Mouse (Mus musculus): ENCODE results near the gene Ddx39b. TPM values are rescaled to one million over a fixed set of nuclear protein-coding genes. Genes with fewer than 3 reads are reported as not detected.
A peak's percentile ranks its signal among the peaks of the same experiment; 100 is the strongest.

The Ddx39b gene
- polyA plus RNA-seq, 1 experiment: 206 TPM

DNA sequence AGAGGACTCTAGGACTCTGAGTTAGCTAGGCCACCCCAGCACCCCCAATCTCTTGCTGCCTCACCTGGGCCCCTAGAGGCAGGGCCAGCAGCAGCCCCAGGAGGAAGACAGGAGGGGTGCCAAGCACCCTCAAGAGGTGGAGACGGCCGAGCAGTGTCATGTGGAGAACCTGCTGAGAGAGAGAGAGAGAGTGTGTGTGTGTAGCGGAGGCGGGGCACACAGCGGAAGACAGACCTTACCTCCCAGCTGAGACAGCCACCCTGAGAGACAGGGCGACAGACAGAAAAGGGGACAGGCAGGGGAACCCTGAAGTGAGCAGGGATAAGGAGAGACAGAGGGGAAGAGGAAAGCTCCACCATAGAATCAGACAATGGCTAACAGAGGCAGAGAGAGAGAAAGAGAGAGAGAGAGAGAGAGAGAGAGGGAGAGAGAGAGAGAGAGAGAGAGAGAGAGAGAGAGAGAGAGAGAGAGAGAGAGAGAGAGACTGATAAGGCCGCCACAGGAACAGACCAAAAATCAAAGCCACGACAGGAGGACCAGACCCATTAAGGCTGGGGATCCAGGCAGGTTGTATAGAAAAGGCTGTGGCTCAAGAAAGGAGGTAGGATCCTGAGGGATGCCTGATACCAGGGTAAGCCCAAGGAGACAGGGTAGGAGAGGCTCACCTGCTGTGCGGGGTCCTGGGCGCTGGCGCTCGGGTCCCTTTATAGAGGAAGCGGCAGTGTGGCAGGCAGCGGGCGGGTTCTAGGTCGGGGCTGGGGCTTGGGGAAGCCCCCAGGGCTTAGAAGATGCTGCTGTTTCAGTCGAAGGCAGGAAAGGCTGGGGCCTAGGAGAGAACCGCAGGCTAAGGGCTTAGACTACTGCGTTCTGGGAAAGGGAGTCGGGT is 36.8 kb upstream of the Ddx39b start, which contains the start of gene Lta:
Lta (minus strand) TSS at position 858 of the 886 bp plus-strand sequence.
- no peak within 1 kb of the TSS for H3K27ac ChIP-seq (ENCODE audit: insufficient read depth, low read depth, low read length)
- H3K4me3 ChIP-seq (ENCODE audit: insufficient read depth, low read depth, low read length): no peak within 1 kb of the TSS
- H3K4me1 ChIP-seq (ENCODE audit: control insufficient read depth, insufficient read depth, low read length): no peaks in the 10 kb centered on the region
- TF ChIP-seq POLR2A (IDR thresholded peaks at IDR 0.05; ENCODE audit: low read depth, low read length) (no peak), CTCF (conservative IDR thresholded peaks at IDR 0.05; ENCODE audit: insufficient read depth, insufficient read length, low read depth, low read length) (no peak)
- 64% methylated on average over 20 of the region's 20 CpGs for WGBS
- no peaks in the 10 kb centered on the region for H3K36me3 ChIP-seq (ENCODE audit: control insufficient read depth, insufficient read depth, low read length)
- DNase-seq: no peak
- no peaks in the 10 kb centered on the region for H3K27me3 ChIP-seq (replicated peaks; ENCODE audit: control insufficient read depth, insufficient read depth, low read length)

DNA sequence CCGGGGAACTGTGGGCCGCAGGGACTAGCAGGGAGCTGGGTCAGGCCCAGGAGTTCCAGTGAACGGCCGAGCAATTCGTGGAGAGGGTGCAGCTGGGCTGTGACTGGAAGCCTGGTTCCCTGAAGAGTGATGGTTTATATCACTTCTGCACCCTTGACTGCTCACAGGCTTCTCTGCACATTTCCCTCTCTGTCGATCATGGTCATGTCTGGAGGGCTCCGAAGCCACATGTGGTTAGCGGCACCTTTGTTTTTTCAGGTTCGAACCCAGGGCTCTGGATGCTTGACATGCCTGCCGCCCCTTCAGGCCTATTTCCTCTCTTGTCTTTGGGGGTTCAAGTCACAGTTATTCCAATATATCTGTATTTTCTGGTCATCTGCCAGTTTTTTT is 36.2 kb upstream of the Ddx39b start:
- Histone ChIP-seq H3K4me1 (ENCODE audit: control insufficient read depth, insufficient read depth, low read length) (no peaks in the 10 kb centered on the region), H3K27ac (ENCODE audit: insufficient read depth, low read depth, low read length) (no peak overlapping the region), H3K27me3 (replicated peaks; ENCODE audit: control insufficient read depth, insufficient read depth, low read length) (no peaks in the 10 kb centered on the region), H3K36me3 (ENCODE audit: control insufficient read depth, insufficient read depth, low read length) (no peaks in the 10 kb centered on the region), H3K4me3 (ENCODE audit: insufficient read depth, low read depth, low read length) (no peak overlapping the region)
- 47% methylated on average over 10 of the region's 10 CpGs for WGBS
- TF ChIP-seq POLR2A (IDR thresholded peaks at IDR 0.05; ENCODE audit: low read depth, low read length): no peak
- TF ChIP-seq CTCF (conservative IDR thresholded peaks at IDR 0.05; ENCODE audit: insufficient read depth, insufficient read length, low read depth, low read length): no peak
- DNase-seq: no peak

GRCm38 (mm10) chr17:35209785-35210535 is 31.6 kb upstream of the Ddx39b start:
- no peak for DNase-seq
- Histone ChIP-seq H3K36me3 (ENCODE audit: control insufficient read depth, insufficient read depth, low read length) (no peaks in the 10 kb centered on the region), H3K4me3 (ENCODE audit: insufficient read depth, low read depth, low read length) (no peak overlapping the region), H3K27ac (ENCODE audit: insufficient read depth, low read depth, low read length) (no peak overlapping the region), H3K4me1 (ENCODE audit: control insufficient read depth, insufficient read depth, low read length) (no peaks in the 10 kb centered on the region), H3K27me3 (replicated peaks; ENCODE audit: control insufficient read depth, insufficient read depth, low read length) (no peaks in the 10 kb centered on the region)
- TF ChIP-seq CTCF (conservative IDR thresholded peaks at IDR 0.05; ENCODE audit: insufficient read depth, insufficient read length, low read depth, low read length) (no peak), POLR2A (IDR thresholded peaks at IDR 0.05; ENCODE audit: low read depth, low read length) (no peak)
- WGBS: 77% methylated on average over 12 of the region's 12 CpGs

DNA sequence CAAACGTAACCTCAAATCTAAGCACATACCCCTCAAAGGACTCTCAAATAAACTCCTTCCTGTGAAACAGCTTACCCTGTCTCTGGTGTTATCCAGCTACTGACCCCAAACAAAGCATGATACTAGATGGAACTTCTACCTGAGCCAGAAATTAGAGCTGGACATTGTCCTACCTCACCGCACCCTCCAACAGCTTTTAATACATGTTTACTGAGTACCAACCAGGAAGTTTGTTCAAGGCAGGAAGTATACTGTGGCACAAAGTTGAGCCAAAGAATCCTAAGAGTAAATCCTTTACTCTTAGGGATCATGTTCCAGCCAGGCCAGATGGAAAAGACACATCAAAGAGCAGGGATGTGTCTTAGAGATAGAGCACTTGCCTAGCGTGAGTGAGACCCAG is 31.0 kb upstream of the Ddx39b start:
- Histone ChIP-seq H3K27ac (ENCODE audit: insufficient read depth, low read depth, low read length) (no peak overlapping the region), H3K4me1 (ENCODE audit: control insufficient read depth, insufficient read depth, low read length) (no peaks in the 10 kb centered on the region), H3K4me3 (ENCODE audit: insufficient read depth, low read depth, low read length) (no peak overlapping the region), H3K36me3 (ENCODE audit: control insufficient read depth, insufficient read depth, low read length) (no peaks in the 10 kb centered on the region), H3K27me3 (replicated peaks; ENCODE audit: control insufficient read depth, insufficient read depth, low read length) (no peaks in the 10 kb centered on the region)
- no peak for DNase-seq
- no peak for TF ChIP-seq POLR2A (IDR thresholded peaks at IDR 0.05; ENCODE audit: low read depth, low read length)
- TF ChIP-seq CTCF (conservative IDR thresholded peaks at IDR 0.05; ENCODE audit: insufficient read depth, insufficient read length, low read depth, low read length): no peak
- 62% methylated on average over 3 of the region's 3 CpGs for WGBS

GRCm38 (mm10) chr17:35213071-35213470 is 28.5 kb upstream of the Ddx39b start:
- 75% methylated on average over 5 of the region's 5 CpGs for WGBS
- no peaks in the 10 kb centered on the region for H3K4me1 ChIP-seq (ENCODE audit: control insufficient read depth, insufficient read depth, low read length)
- DNase-seq: no peak
- TF ChIP-seq CTCF (conservative IDR thresholded peaks at IDR 0.05; ENCODE audit: insufficient read depth, insufficient read length, low read depth, low read length) (no peak), POLR2A (IDR thresholded peaks at IDR 0.05; ENCODE audit: low read depth, low read length) (no peak)
- no peak overlapping the region for H3K4me3 ChIP-seq (ENCODE audit: insufficient read depth, low read depth, low read length)
- no peaks in the 10 kb centered on the region for H3K27me3 ChIP-seq (replicated peaks; ENCODE audit: control insufficient read depth, insufficient read depth, low read length)
- no peaks in the 10 kb centered on the region for H3K36me3 ChIP-seq (ENCODE audit: control insufficient read depth, insufficient read depth, low read length)
- H3K27ac ChIP-seq (ENCODE audit: insufficient read depth, low read depth, low read length): no peak overlapping the region

DNA sequence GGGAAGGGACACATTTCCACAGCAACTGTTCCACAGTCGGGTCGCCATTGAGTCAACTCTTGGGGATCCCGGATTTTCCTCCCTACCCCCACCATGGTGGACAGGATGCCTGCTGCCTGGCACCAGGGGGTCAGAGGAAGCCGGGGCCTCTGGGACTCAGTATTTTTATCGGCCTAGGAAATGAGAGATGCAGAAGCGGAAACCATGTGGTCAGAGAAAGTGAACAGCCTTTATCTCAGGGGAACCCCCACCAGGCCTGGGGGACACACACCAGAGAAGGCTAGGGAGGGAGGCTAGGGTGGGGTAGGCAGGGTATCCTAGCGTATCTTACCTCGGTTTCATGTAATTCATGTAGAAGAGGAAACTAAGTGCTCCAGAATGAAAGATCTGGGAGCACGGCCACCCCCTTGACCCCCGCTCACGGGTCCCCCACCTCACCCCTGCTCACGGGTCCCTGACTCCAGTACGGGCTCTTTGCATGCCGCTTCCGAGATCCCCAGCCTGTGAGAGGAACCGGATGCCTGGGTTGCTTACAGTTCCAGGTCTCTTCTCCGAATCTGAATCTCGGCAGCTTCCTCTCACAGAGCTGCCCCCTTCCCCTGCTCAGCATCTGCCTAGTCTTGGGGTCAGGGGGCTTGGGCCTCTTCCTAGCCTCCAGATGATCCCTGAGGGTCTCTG is 22.9 kb upstream of the Ddx39b start:
- 72% methylated on average over 18 of the region's 18 CpGs for WGBS
- DNase-seq: peak; percentile 64

More for the DNA sequence above, 22.9 kb upstream of the Ddx39b start:
- H3K27me3 ChIP-seq (replicated peaks; ENCODE audit: control insufficient read depth, insufficient read depth, low read length): no peaks in the 10 kb centered on the region
- peak overlapping the region; percentile 67 for H3K27ac ChIP-seq (ENCODE audit: insufficient read depth, low read depth, low read length)
- no peaks in the 10 kb centered on the region; the same call in 1 of the 2 replicates for H3K36me3 ChIP-seq (ENCODE audit: control insufficient read depth, insufficient read depth, low read length)
- peaks cover 2% of the 10 kb centered on the region; the same call in 1 of the 2 replicates for H3K4me1 ChIP-seq (ENCODE audit: control insufficient read depth, insufficient read depth, low read length)
- TF ChIP-seq POLR2A (IDR thresholded peaks at IDR 0.05; ENCODE audit: low read depth, low read length) (no peak), CTCF (conservative IDR thresholded peaks at IDR 0.05; ENCODE audit: insufficient read depth, insufficient read length, low read depth, low read length) (no peak)
- H3K4me3 ChIP-seq (ENCODE audit: insufficient read depth, low read depth, low read length): no peak overlapping the region
